Mouse (Mus musculus): ENCODE data around the gene Cyp46a1. TPM values are rescaled to one million over a fixed set of nuclear protein-coding genes. Genes with fewer than 3 reads are reported as not detected.

The Cyp46a1 gene
- total RNA-seq, 1 experiment = 0.98 TPM

DNA sequence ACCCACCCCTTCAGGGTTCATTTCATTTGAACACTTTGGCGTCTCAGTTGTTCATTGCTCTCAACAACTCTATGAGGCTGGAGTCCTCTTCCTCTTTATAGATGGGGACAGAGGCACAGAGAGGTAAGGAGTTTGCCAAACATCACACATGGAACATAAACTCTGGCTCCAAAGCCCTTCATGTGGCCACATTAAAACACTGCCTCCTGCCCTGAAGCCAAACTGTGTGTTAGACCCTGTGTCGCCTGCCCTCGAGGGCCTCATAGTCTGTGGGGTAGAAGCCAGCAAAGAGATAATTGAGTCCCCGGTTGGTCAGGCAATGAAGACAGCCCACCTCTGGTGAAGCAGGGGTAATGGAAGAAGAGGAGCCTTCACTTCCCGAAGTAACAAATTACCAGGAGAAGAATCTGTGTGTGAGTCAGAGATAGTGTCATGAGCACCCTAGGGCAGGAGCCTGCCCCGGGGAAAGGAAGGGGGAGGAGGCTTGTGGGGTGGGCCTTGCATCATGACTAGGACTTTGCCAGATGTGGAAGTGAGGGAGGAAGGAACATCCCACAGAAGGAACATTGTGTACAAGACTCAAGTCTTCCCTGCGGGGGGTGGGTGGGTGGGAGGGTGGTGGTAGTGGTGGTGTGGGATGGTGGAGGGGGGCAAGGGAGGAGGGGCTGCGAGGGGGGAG is 24.9 kb upstream of the Cyp46a1 start:
- H3K27ac ChIP-seq (ENCODE audit: insufficient read depth, low read depth, low read length, poor library complexity, severe bottlenecking) = no peak overlapping the region
- H3K9ac ChIP-seq (ENCODE audit: insufficient read depth, low read depth, low read length, poor library complexity, severe bottlenecking) = no peak overlapping the region
- in situ Hi-C loops (cut with MboI; ENCODE audit: low sequenced_read_pairs in 2 of 2, unreplicated experiment in 2 of 2) = no loop called here
- no peaks in the 10 kb centered on the region for H3K9me3 ChIP-seq (ENCODE audit: control insufficient read depth, insufficient read depth, low read depth, low read length)
- TF ChIP-seq ZC3H11A (IDR thresholded peaks at IDR 0.05; ENCODE audit: borderline replicate concordance, low read depth, low read length) = no peak
- TF ChIP-seq MAFK (IDR thresholded peaks at IDR 0.05; ENCODE audit: insufficient read depth, low read depth, low read length) = no peak
- no peak for TF ChIP-seq CHD2 (IDR thresholded peaks at IDR 0.05; ENCODE audit: low read depth, low read length)
- no peak for TF ChIP-seq ZNF384 (IDR thresholded peaks at IDR 0.05; ENCODE audit: low read depth, low read length)
- TF ChIP-seq HCFC1 (IDR thresholded peaks at IDR 0.05; ENCODE audit: borderline replicate concordance, insufficient read depth, low read length) = no peak
- DNase-seq (ENCODE audit: low read depth, low spot score) = no peak
- peaks cover 0 to 20% of the 10 kb centered on the region in 2 experiments; a peak in 2 of 4 replicates for H3K4me1 ChIP-seq (ENCODE audit: control insufficient read depth in 2 of 2, insufficient read depth in 2 of 2, low read length in 2 of 2, poor library complexity in 1 of 2)
- H3K4me3 ChIP-seq (ENCODE audit: insufficient read depth in 1 of 2, low read depth in 1 of 2, low read length in 2 of 2, poor library complexity in 1 of 2, severe bottlenecking in 1 of 2) = no peak overlapping the region
- H3K36me3 ChIP-seq (ENCODE audit: control insufficient read depth, insufficient read depth, low read length, poor library complexity, severe bottlenecking) = no peaks in the 10 kb centered on the region

DNA sequence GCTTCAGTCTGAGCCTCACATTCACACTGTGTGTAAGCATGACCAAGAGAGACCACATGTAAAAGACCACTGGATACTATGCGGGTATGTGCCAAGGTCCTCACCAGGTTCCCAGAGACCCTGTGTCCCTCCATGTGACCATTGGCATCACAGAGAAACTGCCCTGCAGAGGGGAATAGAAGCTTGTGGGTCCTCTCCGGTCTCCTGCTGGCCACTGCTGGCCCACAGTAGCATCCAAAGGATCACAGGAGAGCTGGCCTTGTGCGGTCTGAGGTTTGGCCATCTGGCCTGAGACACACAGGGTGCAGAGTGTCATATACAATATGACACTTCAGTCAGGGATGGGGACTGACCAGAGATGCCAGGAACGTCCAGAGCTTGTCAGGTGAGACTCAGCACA is 24.1 kb upstream of the Cyp46a1 start:
- H3K27ac ChIP-seq (ENCODE audit: insufficient read depth, low read depth, low read length, poor library complexity, severe bottlenecking) = no peak overlapping the region
- no peak overlapping the region for H3K4me3 ChIP-seq (ENCODE audit: insufficient read depth in 1 of 2, low read depth in 1 of 2, low read length in 2 of 2, poor library complexity in 1 of 2, severe bottlenecking in 1 of 2)
- no peak for TF ChIP-seq ZC3H11A (IDR thresholded peaks at IDR 0.05; ENCODE audit: borderline replicate concordance, low read depth, low read length)
- TF ChIP-seq MAFK (IDR thresholded peaks at IDR 0.05; ENCODE audit: insufficient read depth, low read depth, low read length) = no peak
- TF ChIP-seq CHD2 (IDR thresholded peaks at IDR 0.05; ENCODE audit: low read depth, low read length) = no peak
- H3K9ac ChIP-seq (ENCODE audit: insufficient read depth, low read depth, low read length, poor library complexity, severe bottlenecking) = no peak overlapping the region
- H3K9me3 ChIP-seq (ENCODE audit: control insufficient read depth, insufficient read depth, low read depth, low read length) = no peaks in the 10 kb centered on the region
- in situ Hi-C loops (cut with MboI; ENCODE audit: low sequenced_read_pairs in 2 of 2, unreplicated experiment in 2 of 2) = no loop called here
- DNase-seq (ENCODE audit: low read depth, low spot score) = no peak
- H3K36me3 ChIP-seq (ENCODE audit: control insufficient read depth, insufficient read depth, low read length, poor library complexity, severe bottlenecking) = no peaks in the 10 kb centered on the region
- peaks cover 0 to 20% of the 10 kb centered on the region in 2 experiments; a peak in 2 of 4 replicates for H3K4me1 ChIP-seq (ENCODE audit: control insufficient read depth in 2 of 2, insufficient read depth in 2 of 2, low read length in 2 of 2, poor library complexity in 1 of 2)

- TF ChIP-seq ZNF384 (IDR thresholded peaks at IDR 0.05; ENCODE audit: low read depth, low read length) (no peak), CHD2 (IDR thresholded peaks at IDR 0.05; ENCODE audit: low read depth, low read length) (no peak), HCFC1 (IDR thresholded peaks at IDR 0.05; ENCODE audit: borderline replicate concordance, insufficient read depth, low read length) (no peak), ZC3H11A (IDR thresholded peaks at IDR 0.05; ENCODE audit: borderline replicate concordance, low read depth, low read length) (no peak), MAFK (IDR thresholded peaks at IDR 0.05; ENCODE audit: insufficient read depth, low read depth, low read length) (no peak)
- in situ Hi-C loops (cut with MboI; ENCODE audit: low sequenced_read_pairs in 2 of 2, unreplicated experiment in 2 of 2) = no loop called here
Measured at GRCm38 (mm10) chr12:108310456-108311027, 23.6 kb upstream of the Cyp46a1 start.

GRCm38 (mm10) chr12:108311741-108312290 is 22.4 kb upstream of the Cyp46a1 start:
- TF ChIP-seq CHD2 (IDR thresholded peaks at IDR 0.05; ENCODE audit: low read depth, low read length) (no peak), ZNF384 (IDR thresholded peaks at IDR 0.05; ENCODE audit: low read depth, low read length) (no peak), HCFC1 (IDR thresholded peaks at IDR 0.05; ENCODE audit: borderline replicate concordance, insufficient read depth, low read length) (no peak), MAFK (IDR thresholded peaks at IDR 0.05; ENCODE audit: insufficient read depth, low read depth, low read length) (no peak), ZC3H11A (IDR thresholded peaks at IDR 0.05; ENCODE audit: borderline replicate concordance, low read depth, low read length) (no peak)
- Histone ChIP-seq H3K27ac (ENCODE audit: insufficient read depth, low read depth, low read length, poor library complexity, severe bottlenecking) (no peak overlapping the region), H3K36me3 (ENCODE audit: control insufficient read depth, insufficient read depth, low read length, poor library complexity, severe bottlenecking) (no peaks in the 10 kb centered on the region), H3K4me1 (ENCODE audit: control insufficient read depth in 2 of 2, insufficient read depth in 2 of 2, low read length in 2 of 2, poor library complexity in 1 of 2) (peaks cover 0 to 14% of the 10 kb centered on the region in 2 experiments; a peak in 1 of 4 replicates), H3K9ac (ENCODE audit: insufficient read depth, low read depth, low read length, poor library complexity, severe bottlenecking) (no peak overlapping the region), H3K9me3 (ENCODE audit: control insufficient read depth, insufficient read depth, low read depth, low read length) (no peaks in the 10 kb centered on the region), H3K4me3 (ENCODE audit: insufficient read depth in 1 of 2, low read depth in 1 of 2, low read length in 2 of 2, poor library complexity in 1 of 2, severe bottlenecking in 1 of 2) (no peak overlapping the region)
- DNase-seq (ENCODE audit: low read depth, low spot score) = no peak
- in situ Hi-C loops (cut with MboI; ENCODE audit: low sequenced_read_pairs in 2 of 2, unreplicated experiment in 2 of 2) = no loop called here

More at GRCm38 (mm10) chr12:108310456-108311027, 23.6 kb upstream of the Cyp46a1 start:
- Histone ChIP-seq H3K9ac (ENCODE audit: insufficient read depth, low read depth, low read length, poor library complexity, severe bottlenecking) (no peak overlapping the region), H3K36me3 (ENCODE audit: control insufficient read depth, insufficient read depth, low read length, poor library complexity, severe bottlenecking) (no peaks in the 10 kb centered on the region), H3K9me3 (ENCODE audit: control insufficient read depth, insufficient read depth, low read depth, low read length) (no peaks in the 10 kb centered on the region), H3K27ac (ENCODE audit: insufficient read depth, low read depth, low read length, poor library complexity, severe bottlenecking) (no peak overlapping the region), H3K4me3 (ENCODE audit: insufficient read depth in 1 of 2, low read depth in 1 of 2, low read length in 2 of 2, poor library complexity in 1 of 2, severe bottlenecking in 1 of 2) (no peak overlapping the region), H3K4me1 (ENCODE audit: control insufficient read depth in 2 of 2, insufficient read depth in 2 of 2, low read length in 2 of 2, poor library complexity in 1 of 2) (peaks cover 0 to 20% of the 10 kb centered on the region in 2 experiments; a peak in 2 of 4 replicates)
- DNase-seq (ENCODE audit: low read depth, low spot score) = no peak

Data from ES-E14 (cell line).